Mouse (Mus musculus) MEL (cell line): ENCODE data around the gene Arid5b. TPM values are rescaled to one million over a fixed set of nuclear protein-coding genes. Genes with fewer than 3 reads are reported as not detected.

ENCODE experiments used
- DNase-seq: peaks from one replicate; pipeline ENCODE4 v3.0.0; 2011; ENCODE audit warnings: low read depth, low spot score
- H3K27ac ChIP-seq: 2 replicates; pipeline ENCODE4 v1.5.1; 2012; ENCODE audit warnings: low read depth, mild to moderate bottlenecking, control low read depth, low read length, moderate library complexity; ENCODE audit not compliant: control insufficient read depth
- H3K27me3 ChIP-seq, 2 experiments: fragments of 150-350 bp in 1 of 2; sonication (generic) in 1 of 2; 2 replicates each; pipeline ENCODE4 v1.6.1; 2012; ENCODE audit warnings: low read length in 2 of 2, mild to moderate bottlenecking in 2 of 2, improper control_type of control experiment in 1 of 2, moderate library complexity in 1 of 2; ENCODE audit not compliant: insufficient read depth in 2 of 2, control insufficient read depth in 1 of 2
- H3K36me3 ChIP-seq, 2 experiments: 2 replicates each; pipeline ENCODE4 v1.6.1; 2012 to 2014; ENCODE audit warnings: low read length in 2 of 2, improper control_type of control experiment in 1 of 2, inconsistent platforms in 1 of 2, mild to moderate bottlenecking in 1 of 2; ENCODE audit not compliant: insufficient read depth in 2 of 2, control insufficient read depth in 1 of 2
- H3K4me1 ChIP-seq, 2 experiments: fragments of 150-350 bp in 1 of 2; sonication (generic) in 1 of 2; 2 replicates each; pipeline ENCODE4 v1.6.1; 2012; ENCODE audit warnings: low read length in 2 of 2, improper control_type of control experiment in 1 of 2, mild to moderate bottlenecking in 1 of 2; ENCODE audit not compliant: insufficient read depth in 2 of 2, control insufficient read depth in 1 of 2
- H3K4me3 ChIP-seq, 2 experiments: fragments of 150-350 bp in 1 of 2; sonication (generic) in 1 of 2; 2 replicates each; pipeline ENCODE4 v1.5.1; 2012; ENCODE audit warnings: low read depth in 2 of 2, low read length in 2 of 2, mild to moderate bottlenecking in 2 of 2, moderate library complexity in 2 of 2, control low read depth in 1 of 2, improper control_type of control experiment in 1 of 2; ENCODE audit not compliant: control insufficient read depth in 1 of 2, insufficient read depth in 1 of 2
- H3K79me2 ChIP-seq: 2 replicates; pipeline ENCODE4 v1.6.1; 2012; ENCODE audit warnings: mild to moderate bottlenecking, low read length, moderate library complexity; ENCODE audit not compliant: control insufficient read depth, poor library complexity, insufficient read depth
- H3K9ac ChIP-seq: 2 replicates; pipeline ENCODE4 v1.6.1; 2012; ENCODE audit warnings: low read depth, mild to moderate bottlenecking, control low read depth, low read length, moderate library complexity; ENCODE audit not compliant: control insufficient read depth, poor library complexity, severe bottlenecking
- H3K9me3 ChIP-seq: fragments of 150-350 bp; sonication (generic); replicated peaks from 2 replicates; pipeline ENCODE4 v1.6.1; 2012; ENCODE audit warnings: mild to moderate bottlenecking, low read length, improper control_type of control experiment, moderate library complexity; ENCODE audit not compliant: insufficient read depth
- BHLHE40 ChIP-seq: IDR thresholded peaks from 2 replicates; pipeline ENCODE4 v1.6.1; 2012; ENCODE audit warnings: low read depth, mild to moderate bottlenecking, inconsistent platforms, low read length, improper control_type of control experiment, borderline replicate concordance
- CHD2 ChIP-seq: IDR thresholded peaks from 2 replicates; pipeline ENCODE4 v1.6.1; 2011; ENCODE audit warnings: low read length, improper control_type of control experiment
- EP300 ChIP-seq, 2 experiments: IDR thresholded peaks; 2 replicates each; pipeline ENCODE4 v1.6.1; 2011; ENCODE audit warnings: improper control_type of control experiment in 2 of 2, low read length in 2 of 2, low read depth in 1 of 2, mild to moderate bottlenecking in 1 of 2
- ETS1 ChIP-seq: IDR thresholded peaks from 2 replicates; pipeline ENCODE4 v1.6.1; 2012; ENCODE audit warnings: low read depth, mild to moderate bottlenecking, inconsistent platforms, low read length, improper control_type of control experiment, moderate library complexity
- GATA1 ChIP-seq: IDR thresholded peaks from 2 replicates; pipeline ENCODE4 v1.6.1; 2011; ENCODE audit warnings: low read depth, low read length, improper control_type of control experiment
- MAFK ChIP-seq: IDR thresholded peaks from 2 replicates; pipeline ENCODE4 v1.6.1; 2011; ENCODE audit warnings: low read depth, mild to moderate bottlenecking, low read length, improper control_type of control experiment, borderline replicate concordance
- MAX ChIP-seq: IDR thresholded peaks from 2 replicates; pipeline ENCODE4 v1.6.1; 2011; ENCODE audit warnings: low read length, improper control_type of control experiment
- MXI1 ChIP-seq: IDR thresholded peaks from 2 replicates; pipeline ENCODE4 v1.6.1; 2011; ENCODE audit warnings: mild to moderate bottlenecking, low read depth, low read length, improper control_type of control experiment
- SIN3A ChIP-seq: IDR thresholded peaks from 2 replicates; pipeline ENCODE4 v1.6.1; 2012; ENCODE audit warnings: low read length, improper control_type of control experiment, inconsistent platforms
- TAL1 ChIP-seq: IDR thresholded peaks from 2 replicates; pipeline ENCODE4 v1.6.1; 2012; ENCODE audit warnings: mild to moderate bottlenecking, inconsistent platforms, low read length, moderate library complexity, mixed read lengths
- TCF12 ChIP-seq: IDR thresholded peaks from 2 replicates; pipeline ENCODE4 v1.6.1; 2014; ENCODE audit warnings: low read depth, mild to moderate bottlenecking, inconsistent platforms, low read length, improper control_type of control experiment, moderate library complexity
- UBTF ChIP-seq: IDR thresholded peaks from 2 replicates; pipeline ENCODE4 v1.6.1; 2012; ENCODE audit warnings: low read depth, mild to moderate bottlenecking, inconsistent platforms, low read length, improper control_type of control experiment, moderate library complexity, borderline replicate concordance; ENCODE audit not compliant: insufficient read depth
- USF2 ChIP-seq, 2 experiments: IDR thresholded peaks; 2 replicates each; pipeline ENCODE4 v1.6.1; 2011 to 2012; ENCODE audit warnings: improper control_type of control experiment in 2 of 2, low read length in 2 of 2, borderline replicate concordance in 1 of 2, inconsistent platforms in 1 of 2, low read depth in 1 of 2, mild to moderate bottlenecking in 1 of 2; ENCODE audit not compliant: insufficient read depth in 1 of 2
- ZNF384 ChIP-seq: IDR thresholded peaks from 2 replicates; pipeline ENCODE4 v1.6.1; 2012; ENCODE audit warnings: low read depth, mild to moderate bottlenecking, inconsistent platforms, low read length, improper control_type of control experiment
- polyA plus RNA-seq, 2 experiments: library from polyadenylated mRNA; stranded (reverse) in 1 of 2; unstranded in 1 of 2; fragments of >175 nt in 1 of 2; fragments of >200 nt in 1 of 2; gene quantifications; 2 replicates each; pipeline versions ENCODE4 v1.2.1 to v1.2.4; 2012; ENCODE audit warnings: low replicate concordance in 2 of 2, low read depth in 1 of 2; ENCODE audit not compliant: insufficient read length in 2 of 2, insufficient read depth in 1 of 2, missing spikeins in 1 of 2
- total RNA-seq: library from RNA; depleted of rRNA; stranded (reverse); fragments of 300-350 nt; gene quantifications from 2 replicates; pipeline ENCODE4 v1.2.3, GENCODE M21; 2012

The Arid5b gene
- total and polyA plus RNA-seq, 3 experiments = 0.03 TPM; not detected in 2

- H3K9me3 ChIP-seq = no peaks in the 10 kb centered on the region
- H3K4me3 ChIP-seq = no peak overlapping the region
- no peaks in the 10 kb centered on the region for H3K27me3 ChIP-seq
- H3K27ac ChIP-seq = peak overlapping the region; percentile 64
- H3K9ac ChIP-seq = no peak overlapping the region
- peak; percentile 77 for DNase-seq
- H3K4me1 ChIP-seq = peaks cover 0 to 5% of the 10 kb centered on the region in 2 experiments; a peak in 3 of 4 replicates
- no peaks in the 10 kb centered on the region for H3K79me2 ChIP-seq
- peaks cover 0 to 2% of the 10 kb centered on the region in 2 experiments; a peak in 1 of 4 replicates for H3K36me3 ChIP-seq
- TF ChIP-seq SIN3A (0 out of 2 replicates have a peak, but pooled peaks have one; percentile 29), TCF12 (peak; percentile 62; the same call in 1 of the 2 replicates), MAX (0 out of 2 replicates have a peak, but pooled peaks have one; percentile 13), MAFK (no peak), BHLHE40 (no peak), UBTF (no peak), ETS1 (peak; percentile 40; the same call in 1 of the 2 replicates), TAL1 (peak; percentile 45), GATA1 (peak; percentile 44; the same call in 1 of the 2 replicates), EP300 (IDR thresholded peaks at IDR 0.05; ENCODE audit: low read depth in 1 of 2, low read length in 2 of 2) (peak; percentile 58 to 67; a peak in 3 of 4 replicates)
Measured at GRCm38 (mm10) chr10:68048641-68049305, 229.8 kb downstream of the Arid5b start.

- H3K9ac ChIP-seq = no peak overlapping the region
- H3K36me3 ChIP-seq = peaks cover 0 to 2% of the 10 kb centered on the region in 2 experiments; a peak in 1 of 4 replicates
- no peak for TF ChIP-seq MAX
- TF ChIP-seq MAFK = no peak
- no peak for TF ChIP-seq CHD2
- TF ChIP-seq ZNF384 = no peak
- TF ChIP-seq MXI1 = no peak
- TF ChIP-seq BHLHE40 = no peak
- TF ChIP-seq USF2 (IDR thresholded peaks at IDR 0.05; ENCODE audit: borderline replicate concordance in 1 of 2, insufficient read depth in 1 of 2, low read depth in 1 of 2, low read length in 2 of 2) = no peak
- no peak overlapping the region for H3K27ac ChIP-seq
- H3K79me2 ChIP-seq = no peaks in the 10 kb centered on the region
- no peak overlapping the region for H3K4me3 ChIP-seq
- H3K4me1 ChIP-seq = peaks cover 0 to 5% of the 10 kb centered on the region in 2 experiments; a peak in 3 of 4 replicates
- DNase-seq = no peak
- no peaks in the 10 kb centered on the region for H3K27me3 ChIP-seq
- H3K9me3 ChIP-seq = no peaks in the 10 kb centered on the region
Measured at GRCm38 (mm10) chr10:68044864-68045263, 233.7 kb downstream of the Arid5b start.
